Mouse (Mus musculus) olfactory bulb, adult 2 months (tissue): Measurements from ENCODE around the gene Cd300lb.

Source experiments
- CTCF ChIP-seq: fragments of 200-500 bp; IDR thresholded peaks from 2 replicates; pipeline ENCODE4 v1.5.1; 2012; ENCODE audit warnings: low read depth, mild to moderate bottlenecking, low read length, moderate library complexity; ENCODE audit not compliant: insufficient read depth
- POLR2A ChIP-seq: fragments of 200-500 bp; IDR thresholded peaks from 2 replicates; pipeline ENCODE4 v1.6.1; 2012; ENCODE audit warnings: mild to moderate bottlenecking, low read depth, low read length, moderate library complexity; ENCODE audit not compliant: insufficient read depth

DNA sequence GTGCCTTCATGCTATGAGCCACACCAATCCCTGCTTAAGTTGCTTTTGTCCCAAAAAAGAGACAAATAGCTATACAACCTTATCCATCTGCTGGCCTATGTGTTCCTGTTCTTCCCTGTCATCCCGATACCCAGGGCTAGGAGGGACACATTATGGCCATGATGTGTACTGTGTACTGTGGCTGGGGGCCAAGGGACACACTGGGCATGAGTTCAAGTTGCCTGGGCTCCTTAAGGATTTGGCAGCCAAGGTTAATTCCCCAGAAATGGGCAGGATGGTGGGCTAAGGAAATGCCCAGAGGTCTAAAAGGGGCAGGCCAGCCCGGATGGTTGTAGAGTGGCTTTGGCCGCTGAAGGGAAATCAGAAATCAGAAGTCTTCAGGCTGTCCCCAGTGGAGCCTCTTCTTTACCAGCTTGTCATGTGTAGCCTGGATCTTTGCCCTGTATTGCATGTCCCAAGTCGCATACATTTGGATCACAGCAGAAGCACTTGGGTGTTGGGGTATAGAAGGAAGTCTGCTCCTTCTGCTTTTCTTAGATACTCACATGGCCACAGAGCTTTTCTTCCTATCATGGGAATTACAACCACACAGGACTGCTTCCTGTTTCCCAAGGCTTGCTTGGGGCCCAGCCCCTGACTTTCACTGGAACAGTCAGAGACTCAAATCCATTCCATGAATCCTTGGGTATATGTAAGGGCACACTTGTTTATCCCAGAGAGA lies 49.6 kb downstream of the Cd300lb start:
- TF ChIP-seq CTCF (no peak), POLR2A (no peak)
